Comparison of ENCODE assay signal across 14 mouse cellular contexts in genomic region chrX:74836842-74837522, GRCm38 (mm10). TPM values are rescaled to one million over a fixed set of nuclear protein-coding genes. Genes with fewer than 3 reads are reported as not detected.
DNase-seq lines count a peak whose midpoint lies in the region; ATAC-seq lines count a peak whose summit lies in the region.
"Not testable (repeated sequence)": the region's sequence is repeated elsewhere in the genome, so short reads cannot be mapped to it uniquely, and the experiment has no call there.
"Had no signal": no experiment of that assay in that cellular context is flagged by ENCODE, and none has a peak within 500 bp of the region (broad histone marks: within the 10 kb centered on the region; RNA-seq: fewer than 3 reads in every experiment).

Gene Gm5936 (plus strand): TSS chrX:74837196.

- not testable (repeated sequence) for H3K4me2 ChIP-seq in hindbrain, embryonic 14.5 days (replicated peaks); neural tube, embryonic 15.5 days

- WGBS in hindbrain, embryonic 14.5 days, result 50% methylated on average over 2 of the region's 5 CpGs
- WGBS in neural tube, embryonic 15.5 days, result 63% methylated on average over 3 of the region's 5 CpGs

- intact Hi-C loops in left cerebral cortex, postnatal 14 days (cut with DNase I), result not testable (repeated sequence)

- ATAC-seq in CD4-positive, CD25-positive, alpha-beta regulatory T cell, adult 4 months, result peak; percentile 51
- ATAC-seq in hindbrain, embryonic 14.5 days (ENCODE audit: low FRiP score), result peak; percentile 51; the same call in 1 of the 2 replicates
- peak; percentile 81 for ATAC-seq in neural tube, embryonic 15.5 days (ENCODE audit: low FRiP score)

- H3K36me3 ChIP-seq in hindbrain, embryonic 14.5 days (replicated peaks; ENCODE audit: control insufficient read depth, insufficient read depth); neural tube, embryonic 15.5 days: not testable (repeated sequence)

- H3K27ac ChIP-seq in hindbrain, embryonic 14.5 days; neural tube, embryonic 15.5 days (replicated peaks): not testable (repeated sequence)

- H3K9me3 ChIP-seq in hindbrain, embryonic 14.5 days (ENCODE audit: control insufficient read depth, low read length); neural tube, embryonic 15.5 days (replicated peaks): not testable (repeated sequence)

- peak; percentile 14 for DNase-seq in c-Kit-positive CD71-negative TER-119-negative erythroid progenitor cells, embryonic 14.5 days (ENCODE audit: low read depth)
- DNase-seq in frontal cortex, postnatal 10 days (ENCODE audit: low spot score in 2 of 2), result peak; percentile 7 to 40
- DNase-seq in hindbrain, embryonic 14.5 days (ENCODE audit: low spot score), result peak; percentile 21
- peak; percentile 16 for DNase-seq in kidney, postnatal 10 days
- DNase-seq in left cerebral cortex, postnatal 14 days (ENCODE audit: low spot score in 2 of 2), result peak; percentile 32 to 64
- DNase-seq in lung, postnatal 25 days (ENCODE audit: low spot score), result peak; percentile 7

- H3K4me3 ChIP-seq in hindbrain, embryonic 14.5 days (replicated peaks; ENCODE audit: low read length); neural tube, embryonic 15.5 days (replicated peaks): not testable (repeated sequence)

- H3K9ac ChIP-seq in hindbrain, embryonic 14.5 days; neural tube, embryonic 15.5 days (replicated peaks): not testable (repeated sequence)

- not testable (repeated sequence) for H3K27me3 ChIP-seq in hindbrain, embryonic 14.5 days (ENCODE audit: control insufficient read depth, insufficient read depth, low read length); neural tube, embryonic 15.5 days (replicated peaks)

- H3K4me1 ChIP-seq in hindbrain, embryonic 14.5 days (replicated peaks; ENCODE audit: control insufficient read depth, insufficient read depth, low read length); neural tube, embryonic 15.5 days: not testable (repeated sequence)

RNA-seq across cellular contexts. Expression of gene Gm5936, which starts in this region (rescaled TPM):
- not detected for polyA plus RNA-seq in CD4-positive, CD25-positive, alpha-beta regulatory T cell, adult 4 months (2017; shearing (Covaris generic))
- polyA plus RNA-seq in hindbrain, embryonic 14.5 days (2014; fragmentation: Nextera tagmentation; extraction: Ambion mirVana), result 0.12 and 0.13 TPM in 2 replicates
- under 1 TPM in 1 of 2 experiments, not detected in 1; 0.33 TPM for total RNA-seq in left cerebral cortex, postnatal 14 days (2021)
- polyA plus RNA-seq in neural tube, embryonic 15.5 days (2015; fragmentation: Nextera tagmentation; extraction: Ambion mirVana), result 0.15 TPM in 1 of 2 replicates, not detected in the other
- total RNA-seq: G1E; gastrocnemius, adult 8-10 months had no signal
- polyA plus RNA-seq: embryonic facial prominence, embryonic 15.5 days; G1E; heart, embryonic 13.5 days; liver, embryonic 11.5 days; neural tube, embryonic 11.5 days had no signal

Comparison
In these comparisons a context has a peak if more than half of its experiments do, and no peak if none do; other contexts are left out.
1. Peak in ATAC-seq in CD4-positive, CD25-positive, alpha-beta regulatory T cell, adult 4 months; RNA of the gene not detected or under 1 TPM.
2. Peak in DNase-seq and ATAC-seq in hindbrain, embryonic 14.5 days; RNA of the gene not detected or under 1 TPM.
3. Peak in DNase-seq in left cerebral cortex, postnatal 14 days; RNA of the gene not detected or under 1 TPM.
4. Peak in ATAC-seq in neural tube, embryonic 15.5 days; RNA of the gene not detected or under 1 TPM.